Mouse (Mus musculus) urinary bladder, postnatal 36 days (tissue): Measurements from ENCODE around the gene Chst10.

Experiments used
- DNase-seq, 2 experiments: peaks; one replicate each; pipeline ENCODE4 v3.0.0; 2022; ENCODE audit warnings: low spot score in 2 of 2, mixed read lengths in 1 of 2

The Chst10 gene

GRCm38 (mm10) chr1:38817268-38817667 lies 80.7 kb downstream of the Chst10 start:
- no peak for DNase-seq

GRCm38 (mm10) chr1:38816306-38816705 lies 81.7 kb downstream of the Chst10 start:
- DNase-seq: no peak
